Mouse (Mus musculus): ENCODE data around the gene Kcnip1.

Gene Kcnip1

GRCm38 (mm10) chr11:33992938-33993337 lies at the start of gene Kcnip1:
Gene Kcnip1, minus strand, starts transcription at chr11:33993152.
- 26% methylated on average over 12 of the region's 12 CpGs for WGBS

DNA sequence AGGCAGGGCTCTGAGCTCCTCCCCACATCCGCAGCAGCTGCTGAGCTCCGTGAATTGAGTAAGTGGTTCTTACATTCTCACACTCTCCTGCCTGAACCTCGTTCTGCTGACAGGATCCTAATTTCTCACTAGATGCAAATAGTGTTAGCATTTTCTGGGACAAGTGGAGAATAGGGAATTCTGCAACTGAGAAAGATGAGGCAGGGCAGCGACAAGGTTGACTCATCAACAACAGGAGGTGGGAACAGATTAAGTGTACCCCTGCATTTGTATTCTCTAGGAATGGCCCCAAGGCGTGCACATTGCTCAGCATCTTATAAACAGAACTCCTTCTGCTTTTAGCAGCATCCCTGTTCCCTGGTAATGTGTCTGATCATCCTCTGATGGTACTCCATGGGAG lies 47.1 kb upstream of the Kcnip1 start:
- WGBS: 59% methylated on average over 5 of the region's 5 CpGs

DNA sequence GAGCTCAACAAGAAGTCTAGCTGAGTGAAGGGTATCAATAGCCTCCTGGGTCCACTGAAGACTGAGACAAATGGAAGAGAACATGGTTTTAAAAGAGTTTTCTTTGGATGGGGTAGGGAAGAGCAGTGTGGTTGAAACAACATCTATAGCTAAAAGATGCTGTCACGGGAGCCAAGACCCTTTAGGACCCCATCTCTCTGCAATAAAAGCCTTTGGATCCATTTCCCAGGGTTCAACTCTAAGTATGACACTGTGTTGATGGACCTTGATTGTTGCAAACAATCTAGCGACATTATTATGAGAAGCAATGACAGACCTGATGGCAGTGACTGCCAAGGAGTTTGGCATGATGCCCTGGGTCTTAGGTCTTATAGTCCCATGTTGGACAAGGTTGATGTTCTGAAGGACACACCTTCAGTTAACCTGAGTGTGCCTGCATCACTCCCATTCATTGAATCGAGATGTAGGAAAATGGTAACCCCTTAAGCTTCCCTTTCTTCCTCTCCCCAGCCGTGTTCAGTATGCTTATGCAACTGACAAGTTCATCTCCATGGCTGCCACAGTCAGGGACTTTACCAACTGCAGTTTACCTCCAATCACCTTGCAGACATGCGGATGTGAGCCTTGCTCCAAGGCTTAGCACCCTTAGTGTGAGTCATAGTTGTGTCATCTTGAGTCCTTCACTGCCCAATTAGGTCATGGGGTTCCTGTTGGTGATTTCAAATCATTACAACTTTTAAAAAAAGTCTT lies 43.1 kb upstream of the Kcnip1 start:
- 82% methylated on average over 5 of the region's 5 CpGs for WGBS

GRCm38 (mm10) chr11:34034794-34035193 lies 41.8 kb upstream of the Kcnip1 start:
- WGBS: 59% methylated on average over 2 of the region's 2 CpGs

GRCm38 (mm10) chr11:34034008-34034505 lies 41.1 kb upstream of the Kcnip1 start:
- 59% methylated on average over 5 of the region's 5 CpGs for WGBS

GRCm38 (mm10) chr11:34031015-34031805 lies 38.3 kb upstream of the Kcnip1 start:
- WGBS: 75% methylated on average over 8 of the region's 8 CpGs

GRCm38 (mm10) chr11:34029658-34030057 lies 36.7 kb upstream of the Kcnip1 start:
- 84% methylated on average over 5 of the region's 5 CpGs for WGBS

DNA sequence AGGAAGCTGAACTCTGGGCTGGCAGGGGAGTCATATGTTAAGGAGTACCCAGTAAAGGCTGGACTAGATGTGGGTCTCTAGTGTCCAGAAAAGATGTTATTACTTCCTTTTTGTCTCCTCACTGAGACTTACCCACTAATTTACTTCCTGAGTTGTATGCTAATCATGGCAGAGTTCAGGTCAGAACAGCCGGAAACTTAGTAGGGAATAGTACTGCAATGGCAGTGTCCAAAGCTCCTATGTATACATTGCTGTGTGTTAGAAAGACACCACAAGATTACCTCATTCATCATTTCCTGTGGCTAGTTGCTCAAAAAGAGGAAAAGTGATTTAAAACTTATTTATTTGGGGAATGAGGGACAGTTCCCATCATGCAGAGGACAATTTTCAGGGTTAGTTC lies 32.1 kb upstream of the Kcnip1 start:
- 93% methylated on average over 1 of the region's 1 CpGs for WGBS

- 74% methylated on average over 6 of the region's 6 CpGs for WGBS
Observed at GRCm38 (mm10) chr11:34012007-34012652, 19.2 kb upstream of the Kcnip1 start.

DNA sequence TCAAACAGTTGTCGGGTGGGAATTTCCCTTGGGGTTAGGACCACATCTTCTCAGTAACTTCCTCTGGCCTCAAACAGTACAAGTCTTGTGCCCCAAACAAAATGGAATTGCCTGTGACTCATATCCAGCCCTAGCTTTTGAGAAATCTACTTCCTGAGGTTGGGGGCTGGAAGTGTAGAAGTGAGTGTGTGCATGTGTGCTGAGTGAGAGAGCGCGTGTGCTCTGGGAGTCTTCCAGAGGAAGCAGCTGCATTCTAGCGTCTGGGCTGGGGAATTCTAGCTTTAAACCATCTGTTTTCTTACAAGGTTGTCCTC lies 17.9 kb upstream of the Kcnip1 start:
- 43% methylated on average over 4 of the region's 4 CpGs for WGBS

GRCm38 (mm10) chr11:34010133-34010858 lies 17.3 kb upstream of the Kcnip1 start:
- WGBS: 79% methylated on average over 7 of the region's 7 CpGs

GRCm38 (mm10) chr11:34009316-34010087 lies 16.6 kb upstream of the Kcnip1 start:
- WGBS: 73% methylated on average over 12 of the region's 12 CpGs

GRCm38 (mm10) chr11:34008702-34009101 lies 15.8 kb upstream of the Kcnip1 start:
- WGBS: 37% methylated on average over 9 of the region's 9 CpGs

DNA sequence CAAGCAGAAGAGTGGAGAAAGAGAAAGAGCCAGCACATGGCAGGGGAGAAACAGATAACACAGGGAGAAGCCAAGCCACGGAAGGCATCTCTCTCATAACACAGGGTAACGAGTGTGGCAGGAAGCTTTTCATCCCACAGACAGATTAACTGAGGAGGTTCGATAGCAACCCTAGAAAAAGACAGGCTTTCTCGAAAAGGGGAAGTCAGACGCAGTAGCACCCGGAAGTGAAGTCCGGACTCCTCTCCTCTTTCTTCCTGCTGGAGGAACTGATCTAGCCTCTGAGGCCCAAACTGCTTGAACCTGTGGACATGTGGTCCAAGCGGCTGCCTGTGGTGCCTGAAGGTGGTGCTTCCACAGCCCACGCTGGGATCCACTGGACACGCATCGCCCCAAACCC lies 15.3 kb upstream of the Kcnip1 start:
- WGBS: 88% methylated on average over 11 of the region's 11 CpGs

- 92% methylated on average over 2 of the region's 2 CpGs for WGBS
Observed at GRCm38 (mm10) chr11:34007616-34008015, 14.7 kb upstream of the Kcnip1 start.

- WGBS: 74% methylated on average over 5 of the region's 5 CpGs
Observed at GRCm38 (mm10) chr11:34002593-34002965, 9.6 kb upstream of the Kcnip1 start.

DNA sequence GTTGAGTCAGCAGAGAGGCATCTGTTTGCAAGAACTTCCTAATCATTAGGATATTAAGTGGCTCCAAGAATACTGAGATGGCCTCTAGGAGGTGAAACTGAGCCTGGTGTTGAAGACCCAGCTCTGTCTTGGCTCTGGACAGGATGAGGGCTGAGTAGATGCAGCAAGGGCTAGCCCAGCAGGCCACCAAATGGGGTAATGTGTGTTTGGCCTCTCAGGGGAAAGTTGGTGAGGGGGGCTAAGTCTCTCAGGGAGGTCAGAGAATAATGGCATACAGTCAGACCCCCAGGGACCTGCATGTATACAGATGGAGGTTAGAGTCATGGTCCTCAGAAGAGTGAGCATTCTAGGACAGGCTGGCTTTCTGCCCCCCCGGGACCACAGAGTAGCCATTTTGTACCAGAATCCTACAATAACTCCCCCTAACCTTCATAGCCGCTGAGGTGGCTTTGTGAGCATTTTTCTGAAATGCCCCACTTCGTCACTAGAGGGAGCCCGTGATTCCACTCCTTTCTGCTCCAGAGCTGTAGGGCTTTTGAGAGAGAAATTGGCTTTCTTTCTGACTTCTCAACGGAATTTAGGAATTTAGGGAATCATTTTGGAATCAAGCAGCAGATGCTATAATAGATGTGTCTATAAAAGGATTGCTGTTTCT lies 9.1 kb upstream of the Kcnip1 start:
- 6% methylated on average over 5 of the region's 5 CpGs for WGBS

DNA sequence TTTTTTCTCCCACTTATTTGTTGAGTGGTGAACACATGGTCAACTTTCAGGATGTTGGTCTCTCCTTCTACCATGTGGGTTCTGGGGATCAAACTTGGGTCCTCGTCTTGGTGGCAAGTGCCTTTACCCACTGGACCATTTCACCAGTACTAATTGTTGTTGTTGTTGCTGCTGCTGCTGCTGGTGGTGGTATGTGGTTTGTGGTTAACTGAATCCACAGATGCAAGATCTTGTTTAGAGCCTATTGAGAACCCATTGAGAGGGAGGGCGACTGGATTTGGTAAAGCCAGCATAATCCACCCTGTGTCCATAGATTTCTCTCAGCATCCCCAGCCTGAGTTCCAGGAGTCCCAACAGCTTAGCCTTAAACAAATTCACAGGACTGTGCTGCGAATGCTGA lies 7.5 kb upstream of the Kcnip1 start:
- 93% methylated on average over 3 of the region's 3 CpGs for WGBS

- 83% methylated on average over 10 of the region's 10 CpGs for WGBS
Observed at GRCm38 (mm10) chr11:33998244-33998643, 5.3 kb upstream of the Kcnip1 start.

- 74% methylated on average over 5 of the region's 5 CpGs for WGBS
Observed at GRCm38 (mm10) chr11:33993496-33993895, 544 bp upstream of the Kcnip1 start.

- WGBS: 92% methylated on average over 5 of the region's 5 CpGs
Observed at GRCm38 (mm10) chr11:33990002-33990401, 3.0 kb downstream of the Kcnip1 start.
